In the genomic region with DNA sequence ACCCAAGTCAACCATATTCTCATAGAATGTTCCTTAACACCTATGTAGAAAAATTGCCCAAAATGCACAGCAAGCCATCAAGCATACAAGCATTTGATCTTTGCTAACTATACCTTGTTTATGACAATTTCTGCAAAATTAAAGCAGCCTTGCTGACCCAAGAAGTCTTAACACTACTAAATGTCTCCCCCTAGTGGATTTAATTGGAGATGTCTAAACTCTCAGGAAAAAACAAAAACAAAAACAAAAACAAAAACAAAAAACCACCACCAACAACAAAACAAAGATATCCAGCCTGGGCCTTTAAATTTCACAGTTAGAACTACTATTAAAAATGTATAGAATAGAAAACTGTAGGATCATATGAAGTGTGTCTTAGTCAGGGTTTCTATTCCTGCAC, we compare ENCODE assay signal across 15 mouse cellular contexts.
A peak's percentile ranks its signal among the peaks of the same experiment; 100 is the strongest.
DNase-seq lines count a peak whose midpoint lies in the region; ATAC-seq and TF ChIP-seq lines count a peak whose summit lies in the region.
"Had no signal": no experiment of that assay in that cellular context is flagged by ENCODE, and none has a peak within 500 bp of the region (broad histone marks: within the 10 kb centered on the region; RNA-seq: fewer than 3 reads in every experiment).

No protein-coding gene starts in this region.

- no peak overlapping the region for H3K27ac ChIP-seq in forebrain, embryonic 14.5 days (ENCODE audit: low read depth, low read length)
- no peak overlapping the region for H3K27ac ChIP-seq in forebrain, embryonic 13.5 days
- H3K27ac ChIP-seq in layer of hippocampus, adult 2 months: no peak overlapping the region
- H3K27ac ChIP-seq in MEL (ENCODE audit: control insufficient read depth, low read depth, low read length): no peak overlapping the region
- H3K27ac ChIP-seq: embryonic facial prominence, embryonic 12.5 days; heart, embryonic 15.5 days; hindbrain, embryonic 13.5 days had no signal

- H3K9me3 ChIP-seq in forebrain, embryonic 14.5 days (replicated peaks; ENCODE audit: control insufficient read depth, low read length): no peaks in the 10 kb centered on the region
- no peaks in the 10 kb centered on the region for H3K9me3 ChIP-seq in forebrain, embryonic 13.5 days (replicated peaks)
- H3K9me3 ChIP-seq in MEL (replicated peaks; ENCODE audit: insufficient read depth, low read length): no peaks in the 10 kb centered on the region
- H3K9me3 ChIP-seq: embryonic facial prominence, embryonic 12.5 days; heart, embryonic 15.5 days; hindbrain, embryonic 13.5 days had no signal

- H3K79me2 ChIP-seq in MEL (ENCODE audit: control insufficient read depth, insufficient read depth, low read length, poor library complexity): no peaks in the 10 kb centered on the region

- no peaks in the 10 kb centered on the region for H3K36me3 ChIP-seq in forebrain, embryonic 14.5 days (ENCODE audit: control insufficient read depth, insufficient read depth, low read length)
- no peaks in the 10 kb centered on the region for H3K36me3 ChIP-seq in forebrain, embryonic 13.5 days (ENCODE audit: poor library complexity, severe bottlenecking)
- H3K36me3 ChIP-seq in MEL (ENCODE audit: control insufficient read depth in 1 of 2, insufficient read depth in 2 of 2, low read length in 2 of 2): no peaks in the 10 kb centered on the region
- H3K36me3 ChIP-seq: embryonic facial prominence, embryonic 12.5 days; heart, embryonic 15.5 days; hindbrain, embryonic 13.5 days had no signal

- H3K9ac ChIP-seq in forebrain, embryonic 14.5 days (ENCODE audit: low read length): no peak overlapping the region
- no peak overlapping the region for H3K9ac ChIP-seq in forebrain, embryonic 13.5 days
- H3K9ac ChIP-seq in MEL (ENCODE audit: control insufficient read depth, low read depth, low read length, poor library complexity, severe bottlenecking): no peak overlapping the region
- H3K9ac ChIP-seq: embryonic facial prominence, embryonic 12.5 days; heart, embryonic 15.5 days; hindbrain, embryonic 13.5 days; liver, postnatal 0 days had no signal

- no peak overlapping the region for H3K4me3 ChIP-seq in forebrain, embryonic 14.5 days (ENCODE audit: low read depth, low read length)
- H3K4me3 ChIP-seq in forebrain, embryonic 13.5 days: no peak overlapping the region
- H3K4me3 ChIP-seq in layer of hippocampus, adult 2 months: no peak overlapping the region
- no peak overlapping the region for H3K4me3 ChIP-seq in MEL (ENCODE audit: control insufficient read depth in 1 of 2, insufficient read depth in 1 of 2, low read depth in 2 of 2, low read length in 2 of 2)
- H3K4me3 ChIP-seq: embryonic facial prominence, embryonic 12.5 days; heart, embryonic 15.5 days; hindbrain, embryonic 13.5 days had no signal

- no peak for TF ChIP-seq EP300 in MEL (IDR thresholded peaks at IDR 0.05; ENCODE audit: low read depth in 1 of 2, low read length in 2 of 2)

- H3K27me3 ChIP-seq in forebrain, embryonic 14.5 days (replicated peaks; ENCODE audit: control insufficient read depth, insufficient read depth, low read length): no peaks in the 10 kb centered on the region
- no peaks in the 10 kb centered on the region for H3K27me3 ChIP-seq in forebrain, embryonic 13.5 days
- no peaks in the 10 kb centered on the region for H3K27me3 ChIP-seq in MEL (ENCODE audit: control insufficient read depth in 1 of 2, insufficient read depth in 2 of 2, low read length in 2 of 2)
- H3K27me3 ChIP-seq: embryonic facial prominence, embryonic 12.5 days; heart, embryonic 15.5 days; hindbrain, embryonic 13.5 days had no signal

- H3K4me1 ChIP-seq in forebrain, embryonic 14.5 days (ENCODE audit: control insufficient read depth, insufficient read depth, low read length): no peaks in the 10 kb centered on the region
- no peaks in the 10 kb centered on the region for H3K4me1 ChIP-seq in forebrain, embryonic 13.5 days
- H3K4me1 ChIP-seq in MEL (ENCODE audit: control insufficient read depth in 1 of 2, insufficient read depth in 2 of 2, low read length in 2 of 2): no peaks in the 10 kb centered on the region
- H3K4me1 ChIP-seq: embryonic facial prominence, embryonic 12.5 days; heart, embryonic 15.5 days; hindbrain, embryonic 13.5 days had no signal

- TF ChIP-seq POLR2A in MEL (IDR thresholded peaks at IDR 0.05; ENCODE audit: control insufficient read depth in 1 of 2, insufficient read depth in 1 of 2, low read depth in 1 of 2, low read length in 2 of 2, poor library complexity in 1 of 2): no peak
- TF ChIP-seq POLR2A in brain, embryonic 14.5 days (IDR thresholded peaks at IDR 0.05; ENCODE audit: borderline replicate concordance, extremely low read depth, insufficient read depth, insufficient read length, poor library complexity, severe bottlenecking): no peak

- H3K4me2 ChIP-seq in forebrain, embryonic 14.5 days (ENCODE audit: low read length): no peak overlapping the region
- H3K4me2 ChIP-seq in forebrain, embryonic 13.5 days: no peak overlapping the region
- H3K4me2 ChIP-seq: embryonic facial prominence, embryonic 12.5 days; heart, embryonic 15.5 days; hindbrain, embryonic 13.5 days had no signal

- peak; percentile 75 for TF ChIP-seq CTCF in layer of hippocampus, adult 2 months (conservative IDR thresholded peaks at IDR 0.05)
- TF ChIP-seq CTCF in MEL (IDR thresholded peaks at IDR 0.05 in 2 of 3, conservative IDR thresholded peaks at IDR 0.05 in 1 of 3; ENCODE audit: control insufficient read depth in 1 of 3, insufficient read depth in 1 of 3, low read depth in 2 of 3, low read length in 3 of 3, poor library complexity in 1 of 3, severe bottlenecking in 1 of 3): no peak; a peak in 1 of 6 replicates
- no peak for TF ChIP-seq CTCF in brain, embryonic 14.5 days (IDR thresholded peaks at IDR 0.05; ENCODE audit: borderline replicate concordance, extremely low read depth, insufficient read depth, insufficient read length)

- DNase-seq in forebrain, embryonic 14.5 days (ENCODE audit: low spot score): peak; percentile 48
- no peak for DNase-seq in layer of hippocampus, adult 2 months (ENCODE audit: low spot score in 2 of 2)
- DNase-seq in layer of hippocampus, adult 18-20 months (ENCODE audit: low spot score in 2 of 2): no peak
- no peak for DNase-seq in MEL (ENCODE audit: low read depth, low spot score)
- DNase-seq in brain, embryonic 14.5 days (ENCODE audit: low read depth): peak; percentile 26
- no peak for DNase-seq in right cerebral cortex, postnatal 10 days (ENCODE audit: low spot score in 2 of 2)
- no peak for DNase-seq in left cerebral cortex, postnatal 10 days (ENCODE audit: extremely low spot score in 1 of 2, low spot score in 2 of 2)
- DNase-seq: cerebellum, adult 11-12 months; kidney, adult 8-10 months; liver, postnatal 0 days had no signal

- ATAC-seq in forebrain, embryonic 14.5 days: no peak
- no peak for ATAC-seq in forebrain, embryonic 13.5 days
- ATAC-seq: liver, postnatal 0 days; midbrain, embryonic 16.5 days had no signal

- peak; percentile 7 for TF ChIP-seq RAD21 in MEL (IDR thresholded peaks at IDR 0.05; ENCODE audit: low read depth, low read length)

- intact Hi-C loops in left cerebral cortex, postnatal 10 days (cut with DNase I): no loop called here

TF ChIP-seq in MEL, 35 proteins besides CTCF, POLR2A, EP300 and RAD21:
- TF ChIP-seq SMC3 (IDR thresholded peaks at IDR 0.05; ENCODE audit: low read depth, low read length) (0 out of 2 replicates have a peak, but pooled peaks have one; percentile 11), ZC3H11A (IDR thresholded peaks at IDR 0.05; ENCODE audit: low read depth, low read length) (no peak)

Comparison
In these comparisons a context has a peak if more than half of its experiments do, and no peak if none do; other contexts are left out.
1. DNase-seq: peak in forebrain, embryonic 14.5 days (single experiment) and brain, embryonic 14.5 days (single experiment); none in layer of hippocampus, adult 2 months (0 of 2), layer of hippocampus, adult 18-20 months (0 of 2), MEL (single experiment), right cerebral cortex, postnatal 10 days (0 of 2) and left cerebral cortex, postnatal 10 days (0 of 2).